Mouse (Mus musculus): ENCODE results near the gene Errfi1. TPM values are rescaled to one million over a fixed set of nuclear protein-coding genes. Genes with fewer than 3 reads are reported as not detected.

The Errfi1 gene
- polyA plus RNA-seq (2014; fragmentation: Nextera tagmentation; extraction: Ambion mirVana): 20.3 and 21.6 TPM in 2 replicates

DNA sequence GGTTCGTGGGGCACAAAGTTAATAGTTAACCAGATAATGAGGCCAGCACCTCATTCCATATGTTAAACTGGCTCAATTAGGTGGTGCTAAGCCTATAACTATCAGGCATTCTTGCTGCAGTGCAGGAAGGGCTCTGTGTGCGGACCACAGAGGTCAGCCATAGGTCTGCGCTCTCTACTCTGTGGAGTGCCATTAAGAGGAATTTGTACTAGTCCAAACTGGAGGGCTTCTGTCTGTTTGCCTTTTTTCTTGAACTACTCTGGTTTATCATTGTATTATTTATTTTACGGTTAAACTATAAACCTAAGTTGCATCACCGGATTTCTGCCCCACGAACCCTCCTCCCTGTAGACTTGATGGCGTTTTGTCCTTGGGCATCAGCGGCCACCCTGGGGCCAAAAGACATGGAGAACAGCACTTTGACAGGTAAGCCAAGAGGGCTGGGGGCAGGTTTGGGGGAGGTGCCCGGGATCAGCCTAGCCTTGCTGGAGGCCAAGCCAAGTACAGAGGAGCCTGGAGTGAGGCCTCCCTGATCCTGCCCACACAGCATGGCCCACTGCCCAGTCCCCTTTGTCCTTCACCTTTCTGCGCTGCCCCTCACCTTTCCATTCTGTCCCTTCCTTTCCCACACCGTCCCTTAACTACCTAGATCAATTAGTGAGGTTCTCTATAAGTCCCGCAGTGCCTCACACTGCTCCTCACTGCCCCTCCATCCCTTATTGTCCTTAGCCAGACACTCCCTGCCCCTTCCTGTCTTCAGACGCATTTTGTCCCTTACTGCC is at the start of gene Errfi1:
Errfi1 (plus strand) TSS at position 240 of the 782 bp plus-strand sequence.
- Histone ChIP-seq H3K4me3 (ENCODE audit: low read depth, low read length) (peak within 1 kb of the TSS; percentile 63), H3K36me3 (ENCODE audit: control insufficient read depth, insufficient read depth, low read length) (no peaks in the 10 kb centered on the region), H3K4me2 (ENCODE audit: low read depth, low read length, severe bottlenecking) (peak within 1 kb of the TSS; percentile 57), H3K9me3 (ENCODE audit: control insufficient read depth, low read length) (no peaks in the 10 kb centered on the region), H3K27ac (ENCODE audit: low read depth, low read length) (no peak within 1 kb of the TSS), H3K27me3 (ENCODE audit: control insufficient read depth, insufficient read depth, low read length) (peaks cover 2% of the 10 kb centered on the region; the same call in 1 of the 2 replicates), H3K9ac (ENCODE audit: low read length) (peak within 1 kb of the TSS; percentile 54), H3K4me1 (replicated peaks; ENCODE audit: control insufficient read depth, insufficient read depth, low read length) (peaks cover 3% of the 10 kb centered on the region)
- 47% methylated on average over 13 of the region's 13 CpGs for WGBS
- no peak for ATAC-seq (replicated peaks; ENCODE audit: low FRiP score)
- no peak for DNase-seq (ENCODE audit: low spot score)

DNA sequence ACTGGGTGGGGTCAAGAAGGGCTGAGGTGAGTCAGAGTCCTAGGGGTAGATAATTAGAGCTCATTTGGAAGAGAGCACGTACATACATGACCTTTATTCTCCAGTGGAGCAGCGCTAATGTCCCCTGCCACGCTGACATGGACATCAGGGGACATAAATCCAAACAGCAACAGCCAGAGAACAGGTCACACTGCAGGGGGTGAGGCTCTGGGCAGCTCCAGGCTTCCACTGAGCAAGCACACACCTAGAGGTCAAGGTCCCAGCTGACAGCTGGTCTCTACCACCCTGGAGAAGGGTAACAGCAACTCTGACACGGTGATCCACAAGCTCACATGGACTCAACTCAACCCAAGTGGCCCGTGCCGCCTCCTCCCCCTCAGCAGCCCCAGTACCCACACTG is 49.5 kb upstream of the Errfi1 start:
- Histone ChIP-seq H3K4me2 (ENCODE audit: low read depth, low read length, severe bottlenecking) (no peak overlapping the region), H3K9ac (ENCODE audit: low read length) (no peak overlapping the region), H3K36me3 (ENCODE audit: control insufficient read depth, insufficient read depth, low read length) (no peaks in the 10 kb centered on the region), H3K27me3 (ENCODE audit: control insufficient read depth, insufficient read depth, low read length) (no peaks in the 10 kb centered on the region), H3K9me3 (ENCODE audit: control insufficient read depth, low read length) (no peaks in the 10 kb centered on the region), H3K4me3 (ENCODE audit: low read depth, low read length) (no peak overlapping the region), H3K4me1 (replicated peaks; ENCODE audit: control insufficient read depth, insufficient read depth, low read length) (no peaks in the 10 kb centered on the region), H3K27ac (ENCODE audit: low read depth, low read length) (no peak overlapping the region)
- ATAC-seq (replicated peaks; ENCODE audit: low FRiP score) (no peak), DNase-seq (ENCODE audit: low spot score) (no peak)
- WGBS: 75% methylated on average over 6 of the region's 6 CpGs

DNA sequence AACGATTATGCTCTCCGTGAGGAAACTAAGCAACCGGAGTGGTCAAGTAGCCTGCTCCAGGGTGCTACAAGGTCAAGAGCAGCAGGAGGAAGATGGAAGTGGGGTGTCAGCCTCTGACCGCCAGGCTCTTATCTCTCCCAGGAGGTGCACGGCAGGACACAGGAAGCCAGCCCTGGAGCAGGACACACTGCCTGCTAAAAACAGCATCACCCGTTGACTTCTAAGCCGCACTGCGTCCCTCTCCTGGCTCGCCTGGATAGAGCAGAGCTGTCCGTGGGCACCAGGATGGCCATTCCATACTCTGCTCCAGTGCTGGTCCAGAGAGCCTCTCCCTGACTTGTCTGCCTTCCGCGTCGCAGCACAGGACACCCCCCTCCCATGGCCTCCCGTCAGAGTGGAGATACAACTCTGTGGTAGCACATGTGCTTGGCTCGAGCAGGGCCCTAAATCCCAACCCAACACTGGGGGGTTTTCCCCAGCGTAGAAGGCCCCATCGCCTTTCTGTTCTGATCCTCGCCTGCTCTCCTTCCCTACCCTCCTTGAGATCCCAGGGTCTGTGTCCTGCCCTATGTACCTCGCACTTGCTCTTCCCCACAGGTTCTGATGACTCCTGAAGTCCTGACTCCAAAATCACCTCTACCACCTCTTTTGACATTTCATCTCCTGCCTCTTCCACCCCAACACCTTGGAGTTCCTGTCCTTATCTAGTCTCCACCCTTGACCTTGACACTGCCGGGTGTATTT is 45.8 kb upstream of the Errfi1 start:
- no peak overlapping the region for H3K4me2 ChIP-seq (ENCODE audit: low read depth, low read length, severe bottlenecking)
- no peak overlapping the region for H3K4me3 ChIP-seq (ENCODE audit: low read depth, low read length)
- DNase-seq (ENCODE audit: low spot score) (no peak), ATAC-seq (replicated peaks; ENCODE audit: low FRiP score) (no peak)
- no peaks in the 10 kb centered on the region for H3K27me3 ChIP-seq (ENCODE audit: control insufficient read depth, insufficient read depth, low read length)
- H3K36me3 ChIP-seq (ENCODE audit: control insufficient read depth, insufficient read depth, low read length): no peaks in the 10 kb centered on the region
- no peak overlapping the region for H3K27ac ChIP-seq (ENCODE audit: low read depth, low read length)
- no peak overlapping the region for H3K9ac ChIP-seq (ENCODE audit: low read length)
- 85% methylated on average over 20 of the region's 20 CpGs for WGBS
- H3K4me1 ChIP-seq (replicated peaks; ENCODE audit: control insufficient read depth, insufficient read depth, low read length): no peaks in the 10 kb centered on the region
- H3K9me3 ChIP-seq (ENCODE audit: control insufficient read depth, low read length): no peaks in the 10 kb centered on the region

DNA sequence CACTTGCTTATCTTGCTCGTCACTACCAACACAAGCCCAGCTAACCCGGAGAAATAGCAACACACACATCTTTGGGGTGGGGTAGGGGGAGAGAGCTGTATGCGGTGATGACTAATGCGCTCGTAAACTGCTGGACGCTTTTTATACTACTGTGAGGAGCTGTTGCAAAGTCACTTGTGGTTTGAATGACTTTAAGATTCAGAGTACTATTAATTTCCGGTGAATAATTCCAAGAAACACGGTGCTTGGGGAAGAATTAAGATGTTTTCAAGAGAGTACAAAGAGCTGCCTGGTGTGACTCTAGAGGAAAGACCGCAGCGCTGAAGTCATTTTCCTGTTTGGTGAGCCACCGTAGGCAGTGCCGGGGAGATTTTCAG is 45.3 kb upstream of the Errfi1 start:
- Histone ChIP-seq H3K4me1 (replicated peaks; ENCODE audit: control insufficient read depth, insufficient read depth, low read length) (no peaks in the 10 kb centered on the region), H3K36me3 (ENCODE audit: control insufficient read depth, insufficient read depth, low read length) (no peaks in the 10 kb centered on the region), H3K4me3 (ENCODE audit: low read depth, low read length) (no peak overlapping the region), H3K27ac (ENCODE audit: low read depth, low read length) (no peak overlapping the region), H3K9me3 (ENCODE audit: control insufficient read depth, low read length) (no peaks in the 10 kb centered on the region), H3K27me3 (ENCODE audit: control insufficient read depth, insufficient read depth, low read length) (no peaks in the 10 kb centered on the region), H3K4me2 (ENCODE audit: low read depth, low read length, severe bottlenecking) (no peak overlapping the region), H3K9ac (ENCODE audit: low read length) (no peak overlapping the region)
- ATAC-seq (replicated peaks; ENCODE audit: low FRiP score): no peak
- 84% methylated on average over 12 of the region's 12 CpGs for WGBS
- no peak for DNase-seq (ENCODE audit: low spot score)

DNA sequence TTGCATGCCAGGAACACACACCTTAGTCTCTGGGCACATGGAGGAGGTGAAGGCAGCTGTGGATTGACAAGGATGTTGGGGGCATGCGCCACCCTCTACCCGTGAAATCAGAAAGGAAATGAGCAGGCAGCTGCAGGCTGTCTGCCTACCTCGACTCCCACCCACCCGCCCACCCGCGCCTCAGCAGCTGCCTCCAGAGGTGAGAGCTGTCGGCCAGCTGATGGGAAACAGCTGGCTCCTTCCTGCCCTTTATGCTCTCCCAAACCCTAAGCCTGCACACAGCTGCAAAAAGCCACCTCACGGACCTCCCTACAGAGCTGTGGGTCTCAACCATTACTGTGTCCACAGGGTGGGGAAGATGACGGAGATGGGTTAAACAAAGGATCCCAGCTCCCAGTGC is 44.4 kb upstream of the Errfi1 start:
- ATAC-seq (replicated peaks; ENCODE audit: low FRiP score) (no peak), DNase-seq (ENCODE audit: low spot score) (no peak)
- Histone ChIP-seq H3K9ac (ENCODE audit: low read length) (no peak overlapping the region), H3K4me1 (replicated peaks; ENCODE audit: control insufficient read depth, insufficient read depth, low read length) (no peaks in the 10 kb centered on the region), H3K27ac (ENCODE audit: low read depth, low read length) (no peak overlapping the region), H3K27me3 (ENCODE audit: control insufficient read depth, insufficient read depth, low read length) (no peaks in the 10 kb centered on the region), H3K36me3 (ENCODE audit: control insufficient read depth, insufficient read depth, low read length) (no peaks in the 10 kb centered on the region), H3K4me3 (ENCODE audit: low read depth, low read length) (no peak overlapping the region), H3K4me2 (ENCODE audit: low read depth, low read length, severe bottlenecking) (no peak overlapping the region), H3K9me3 (ENCODE audit: control insufficient read depth, low read length) (no peaks in the 10 kb centered on the region)
- 73% methylated on average over 9 of the region's 9 CpGs for WGBS

DNA sequence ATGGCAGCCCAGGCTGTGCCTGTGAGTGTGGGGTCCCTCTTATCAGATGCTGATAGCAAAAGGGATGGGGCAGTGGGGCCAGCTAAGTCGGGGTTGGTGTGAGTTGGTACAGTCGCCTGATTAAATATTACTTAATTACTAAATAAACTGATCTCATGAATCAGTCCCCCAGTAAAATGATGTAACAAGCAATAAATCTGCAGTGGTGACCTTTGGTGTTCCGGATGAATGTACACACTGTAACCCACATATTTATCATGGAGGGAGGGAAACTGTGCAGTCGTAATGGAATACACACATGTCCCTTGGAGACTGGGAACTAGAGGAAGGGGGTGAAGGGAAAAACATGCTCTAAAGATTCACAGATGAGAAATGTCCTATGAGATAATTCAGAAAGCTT is 38.6 kb upstream of the Errfi1 start:
- WGBS: 92% methylated on average over 4 of the region's 4 CpGs
- no peak overlapping the region for H3K9ac ChIP-seq (ENCODE audit: low read length)
- no peak for ATAC-seq (replicated peaks; ENCODE audit: low FRiP score)

DNA sequence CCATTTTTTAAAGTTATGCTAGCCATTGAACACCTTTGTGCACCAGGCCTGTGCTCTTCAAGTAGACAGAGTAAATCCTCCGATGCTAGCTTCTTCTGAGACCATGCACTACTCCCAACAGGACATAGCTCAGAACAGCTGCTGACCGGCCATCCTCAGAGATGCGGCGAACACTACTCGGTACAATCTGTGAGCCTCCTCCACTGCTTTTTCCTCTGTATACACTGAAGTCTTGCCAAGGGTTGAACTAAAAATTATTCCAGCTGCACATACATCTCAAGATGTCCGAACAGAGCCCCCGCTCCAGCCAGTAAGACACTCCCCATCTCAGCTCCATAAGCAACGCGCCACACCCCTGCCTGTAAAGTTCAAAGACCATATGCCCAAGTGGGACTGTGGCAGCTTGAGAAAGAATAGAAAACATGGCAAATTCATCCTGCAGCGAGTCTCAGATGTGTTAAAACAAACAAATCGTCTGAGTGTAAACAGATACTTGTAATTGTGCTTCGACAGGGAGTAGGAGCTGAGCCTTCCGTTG is 37.2 kb upstream of the Errfi1 start:
- WGBS: 90% methylated on average over 13 of the region's 13 CpGs
- no peaks in the 10 kb centered on the region for H3K9me3 ChIP-seq (ENCODE audit: control insufficient read depth, low read length)
- ATAC-seq (replicated peaks; ENCODE audit: low FRiP score) (no peak), DNase-seq (ENCODE audit: low spot score) (no peak)
- H3K27ac ChIP-seq (ENCODE audit: low read depth, low read length): no peak overlapping the region
- H3K4me3 ChIP-seq (ENCODE audit: low read depth, low read length): no peak overlapping the region
- no peaks in the 10 kb centered on the region for H3K36me3 ChIP-seq (ENCODE audit: control insufficient read depth, insufficient read depth, low read length)
- no peak overlapping the region for H3K9ac ChIP-seq (ENCODE audit: low read length)
- no peak overlapping the region for H3K4me2 ChIP-seq (ENCODE audit: low read depth, low read length, severe bottlenecking)
- H3K4me1 ChIP-seq (replicated peaks; ENCODE audit: control insufficient read depth, insufficient read depth, low read length): no peaks in the 10 kb centered on the region
- H3K27me3 ChIP-seq (ENCODE audit: control insufficient read depth, insufficient read depth, low read length): no peaks in the 10 kb centered on the region

More for the DNA sequence above, 38.6 kb upstream of the Errfi1 start:
- H3K4me1 ChIP-seq (replicated peaks; ENCODE audit: control insufficient read depth, insufficient read depth, low read length): no peaks in the 10 kb centered on the region
- no peak overlapping the region for H3K4me3 ChIP-seq (ENCODE audit: low read depth, low read length)
- H3K36me3 ChIP-seq (ENCODE audit: control insufficient read depth, insufficient read depth, low read length): no peaks in the 10 kb centered on the region
- H3K4me2 ChIP-seq (ENCODE audit: low read depth, low read length, severe bottlenecking): no peak overlapping the region
- no peaks in the 10 kb centered on the region for H3K9me3 ChIP-seq (ENCODE audit: control insufficient read depth, low read length)
- H3K27me3 ChIP-seq (ENCODE audit: control insufficient read depth, insufficient read depth, low read length): no peaks in the 10 kb centered on the region
- no peak for DNase-seq (ENCODE audit: low spot score)
- H3K27ac ChIP-seq (ENCODE audit: low read depth, low read length): no peak overlapping the region

DNA sequence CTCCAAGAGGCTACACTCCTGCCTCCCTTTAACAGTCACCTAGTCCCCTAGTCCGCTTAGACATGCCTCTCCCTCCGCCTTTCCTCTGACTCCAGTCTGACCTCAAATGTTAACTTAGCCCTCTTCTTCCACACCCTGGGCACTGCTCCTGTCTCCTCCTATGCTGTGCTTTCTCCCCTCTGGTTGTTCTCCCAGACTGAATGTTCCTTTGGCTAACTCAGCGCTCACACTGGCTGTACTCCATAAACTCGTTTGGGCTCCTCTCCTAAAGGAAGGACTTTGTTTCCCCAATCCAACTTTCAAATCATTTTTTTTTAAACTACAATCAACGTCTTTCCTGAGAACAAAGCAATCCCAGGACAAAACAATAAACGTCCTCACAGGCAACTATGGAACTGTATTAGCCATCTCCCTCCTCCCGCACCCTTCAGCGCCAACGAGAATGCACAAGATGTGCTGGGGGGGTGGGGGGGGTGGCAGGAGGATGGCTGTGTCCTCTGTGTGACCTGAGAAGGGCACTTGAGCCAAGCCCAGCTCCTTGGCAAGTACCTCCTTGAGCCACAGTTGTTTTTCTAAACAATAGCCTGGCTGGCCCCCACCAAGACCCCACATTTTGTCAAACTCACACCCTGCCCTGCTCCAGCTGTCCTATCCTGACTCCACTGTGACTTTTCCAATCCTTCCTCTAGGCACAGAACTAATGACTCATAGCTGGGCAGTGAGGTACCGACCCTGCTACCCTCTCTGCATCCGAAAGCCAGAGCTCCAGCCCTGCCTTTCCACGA is 34.4 kb upstream of the Errfi1 start:
- no peak overlapping the region for H3K4me3 ChIP-seq (ENCODE audit: low read depth, low read length)
- H3K9ac ChIP-seq (ENCODE audit: low read length): no peak overlapping the region
- peak; percentile 44 for DNase-seq (ENCODE audit: low spot score)
- H3K9me3 ChIP-seq (ENCODE audit: control insufficient read depth, low read length): no peaks in the 10 kb centered on the region
- H3K36me3 ChIP-seq (ENCODE audit: control insufficient read depth, insufficient read depth, low read length): no peaks in the 10 kb centered on the region
- H3K4me2 ChIP-seq (ENCODE audit: low read depth, low read length, severe bottlenecking): no peak overlapping the region
- no peak for ATAC-seq (replicated peaks; ENCODE audit: low FRiP score)
- WGBS: 76% methylated on average over 12 of the region's 12 CpGs
- no peak overlapping the region for H3K27ac ChIP-seq (ENCODE audit: low read depth, low read length)
- peaks cover 1% of the 10 kb centered on the region; the same call in 1 of the 2 replicates for H3K27me3 ChIP-seq (ENCODE audit: control insufficient read depth, insufficient read depth, low read length)
- H3K4me1 ChIP-seq (replicated peaks; ENCODE audit: control insufficient read depth, insufficient read depth, low read length): peaks cover 4% of the 10 kb centered on the region; the same call in 1 of the 2 replicates
